Mouse (Mus musculus): ENCODE results near the gene Frem2.
A peak's percentile ranks its signal among the peaks of the same experiment; 100 is the strongest.

Frem2 gene

DNA sequence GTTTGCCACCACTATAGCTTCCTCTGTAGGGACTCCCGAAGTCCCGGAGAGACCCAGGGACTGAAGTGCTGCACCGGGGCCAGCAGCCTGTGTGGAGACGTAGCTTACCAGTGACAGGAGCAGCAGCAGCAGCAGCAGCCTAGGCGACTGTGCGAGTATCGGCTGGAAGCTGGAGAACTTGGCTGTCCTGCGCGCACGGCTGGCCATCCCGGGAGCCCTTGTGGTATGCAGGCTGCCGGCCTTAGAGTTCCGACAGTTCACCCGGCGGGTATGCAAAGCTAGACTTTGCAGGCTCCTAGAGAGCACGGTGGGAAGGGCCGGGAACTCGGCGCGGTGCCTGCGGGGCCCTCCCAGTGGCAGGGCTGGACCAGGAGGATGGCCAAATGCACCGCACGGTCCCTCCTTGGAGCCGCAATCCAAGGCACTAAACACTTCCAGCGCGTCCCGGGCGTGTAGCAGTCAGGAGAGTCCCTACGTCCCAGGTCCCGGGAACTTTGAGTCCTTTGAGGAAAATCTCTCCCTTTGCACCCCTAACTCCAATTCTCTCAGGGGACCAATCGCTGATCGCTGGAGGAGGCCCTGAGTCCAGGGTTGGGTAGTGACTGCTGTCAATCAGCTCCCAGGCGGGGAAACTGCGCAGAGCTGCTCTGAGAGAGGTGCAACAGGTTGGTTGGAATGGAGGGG, at the start of gene Frem2:
TSS of gene Frem2 (minus strand) at position 478 of the 684 bp plus-strand sequence.
- DNase-seq (ENCODE audit: low spot score): peak; percentile 30

DNA sequence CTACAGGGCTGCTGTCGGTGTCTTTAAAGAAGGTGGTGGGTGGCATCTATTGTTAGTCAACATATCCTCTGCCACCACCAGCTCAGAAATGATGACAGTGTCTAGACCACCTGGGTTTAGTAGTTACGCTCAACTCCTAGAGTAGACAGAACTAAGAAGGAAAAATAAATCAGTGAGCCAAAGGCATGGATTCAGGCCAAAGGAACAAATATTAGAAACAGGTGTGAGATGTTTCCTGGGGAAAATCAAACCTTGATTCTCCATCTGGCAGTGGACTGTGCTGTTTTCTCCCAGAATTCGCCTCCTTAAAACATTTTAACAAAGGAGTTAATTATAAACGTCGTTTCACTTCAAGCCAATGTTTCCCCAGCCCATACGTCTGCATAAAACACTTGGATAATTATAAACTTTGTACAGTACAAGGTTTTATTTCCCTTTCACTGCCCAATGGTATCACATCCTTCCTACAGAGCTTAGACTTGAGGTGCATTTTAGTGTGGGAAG, 48.9 kb upstream of the Frem2 start:
- no peak for DNase-seq (ENCODE audit: low spot score)

DNA sequence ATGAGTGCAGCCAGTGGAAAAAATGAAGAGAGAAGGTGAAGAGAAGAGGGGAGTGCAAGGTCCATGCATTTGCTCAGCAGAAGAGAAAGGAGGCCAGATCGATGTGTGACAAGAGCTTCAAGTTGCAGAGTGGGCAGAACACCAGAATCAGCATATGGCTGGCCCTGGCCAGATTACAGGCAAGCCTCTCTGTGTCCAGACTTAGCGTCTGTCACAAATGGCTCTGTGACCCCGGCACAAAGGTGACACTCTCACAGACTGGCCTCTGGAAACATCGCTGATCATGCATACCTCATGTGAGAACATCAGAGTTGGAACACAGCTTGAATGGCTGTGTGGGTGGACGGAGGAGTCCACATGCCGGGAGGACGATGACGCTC, 46.0 kb upstream of the Frem2 start:
- no peak for DNase-seq (ENCODE audit: low spot score)

DNA sequence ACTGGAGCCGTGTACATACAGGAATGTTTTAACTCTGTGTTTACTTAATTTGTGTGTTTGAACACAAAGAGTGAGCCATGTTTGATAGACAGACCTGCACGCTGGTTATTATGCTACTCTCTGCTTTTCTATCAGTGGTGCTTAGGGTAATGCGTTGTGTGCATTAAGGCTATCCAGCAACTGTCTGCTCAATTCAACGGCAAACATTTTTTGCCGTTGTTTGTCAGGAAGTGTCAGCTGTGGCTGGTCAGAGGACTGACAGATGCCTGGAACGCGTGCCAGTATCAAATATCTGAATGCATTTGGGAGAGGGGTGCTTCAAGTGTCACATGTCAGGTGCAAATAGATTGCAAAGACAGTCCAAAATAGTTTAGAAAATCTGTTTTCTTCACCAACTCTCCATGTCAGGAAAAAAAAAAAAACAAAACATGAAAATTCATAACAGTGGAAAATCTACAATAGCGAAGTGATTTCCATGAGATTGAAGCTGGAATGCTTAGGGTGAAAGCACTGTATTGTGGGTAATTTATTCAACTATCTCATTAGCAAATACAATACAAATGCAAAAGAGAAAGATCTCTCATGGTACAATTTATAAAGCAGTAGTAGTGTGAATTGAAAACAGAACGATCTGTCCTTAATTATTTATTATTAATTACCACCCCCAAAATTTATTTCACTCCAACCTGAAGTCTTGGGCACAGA, 45.4 kb upstream of the Frem2 start:
- DNase-seq (ENCODE audit: low spot score): no peak

DNA sequence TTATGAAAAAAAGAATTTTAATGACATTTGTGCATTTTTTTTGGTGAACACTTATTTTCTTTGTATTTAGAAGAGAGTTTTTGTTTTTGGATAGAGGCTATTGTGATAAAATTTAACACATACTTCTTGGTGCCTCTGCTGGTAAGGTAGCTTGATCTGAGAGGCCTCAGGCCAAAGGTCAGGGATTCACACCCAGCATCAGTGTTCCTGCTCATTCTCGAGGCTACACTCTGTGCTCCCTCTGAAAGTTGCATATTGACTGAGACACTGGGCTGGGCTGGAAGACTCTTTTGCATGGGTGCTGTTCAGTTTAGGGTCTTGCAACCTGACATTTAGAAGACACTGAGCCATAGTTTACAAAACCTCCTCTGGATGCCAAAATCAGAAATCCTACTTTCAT, 44.8 kb upstream of the Frem2 start:
- no peak for DNase-seq (ENCODE audit: low spot score)

DNA sequence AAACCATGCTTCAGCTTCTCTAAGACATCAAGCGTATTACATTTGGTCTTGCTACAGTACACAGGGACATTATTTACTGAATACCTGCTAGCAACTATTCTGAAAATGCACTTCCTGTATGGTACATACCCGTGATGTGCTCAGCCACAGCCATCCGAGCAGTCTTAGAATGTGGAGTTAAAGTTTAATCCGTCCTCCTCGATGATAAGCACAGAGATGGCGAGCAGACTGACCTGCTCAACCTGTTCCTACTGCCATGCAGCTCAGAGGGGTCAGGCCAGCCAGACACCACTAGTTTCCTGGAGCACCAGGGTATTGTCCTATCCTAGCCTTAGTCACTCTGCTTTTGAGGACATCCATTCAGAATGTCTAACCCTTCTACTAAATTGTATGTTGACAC, 30.6 kb upstream of the Frem2 start:
- no peak for DNase-seq (ENCODE audit: low spot score)

DNA sequence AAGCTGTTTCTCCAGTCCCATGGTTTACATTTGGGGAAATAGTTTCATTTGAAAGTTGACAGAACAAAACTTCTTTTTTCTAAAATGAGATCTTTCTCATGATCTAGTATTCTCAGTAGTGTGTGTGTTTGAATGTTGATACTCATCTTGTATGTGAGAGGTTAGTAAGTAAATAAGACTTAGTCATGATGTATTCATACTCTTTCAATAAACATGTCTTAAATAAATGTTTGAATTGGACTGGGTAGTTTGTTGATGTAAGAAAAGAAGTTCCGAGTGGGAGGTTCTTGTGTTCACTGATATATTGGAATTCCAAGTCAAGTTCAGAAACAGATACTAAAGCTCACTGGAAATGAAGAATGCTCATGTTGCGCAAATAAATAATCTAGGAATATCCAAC, 25.1 kb upstream of the Frem2 start:
- no peak for DNase-seq (ENCODE audit: low spot score)

DNA sequence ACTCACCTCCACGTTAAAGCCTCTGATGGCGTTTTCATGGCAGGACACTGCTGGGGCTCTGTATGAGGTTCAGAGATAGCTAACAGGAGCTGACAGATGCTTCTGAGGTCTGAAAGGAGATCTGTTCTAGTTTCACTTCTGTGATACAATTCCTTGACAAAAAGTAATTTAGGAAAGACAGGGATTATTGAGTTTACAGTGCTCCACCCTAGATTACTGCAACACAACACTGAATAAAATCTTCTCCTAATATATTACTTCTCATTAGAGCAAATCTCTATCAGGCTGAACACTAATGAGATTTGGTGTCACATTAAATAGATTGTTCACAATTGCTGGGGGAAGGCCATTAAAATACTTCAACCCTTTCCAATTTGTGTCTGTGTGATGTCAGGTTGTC, 23.7 kb upstream of the Frem2 start:
- no peak for DNase-seq (ENCODE audit: low spot score)

DNA sequence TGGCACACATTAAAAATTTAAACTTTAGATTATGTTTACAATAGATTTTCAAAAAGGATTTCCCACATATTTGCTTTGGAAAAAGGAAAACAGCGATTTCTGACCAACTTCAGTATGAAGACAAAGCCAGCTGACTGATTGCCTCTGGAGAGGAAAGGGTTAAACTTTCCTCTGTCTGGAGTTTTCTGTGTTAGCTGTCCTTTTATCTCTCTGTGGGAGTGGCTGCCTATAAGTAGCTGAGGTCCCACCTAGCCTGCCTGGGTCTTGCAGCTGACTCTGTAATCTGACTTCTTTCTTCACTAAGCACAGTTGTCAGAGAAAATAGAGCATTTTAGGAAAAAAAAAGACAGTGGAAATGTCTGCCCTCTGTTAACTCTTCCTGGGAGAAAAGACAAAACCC, 17.1 kb upstream of the Frem2 start:
- DNase-seq (ENCODE audit: low spot score): no peak

DNA sequence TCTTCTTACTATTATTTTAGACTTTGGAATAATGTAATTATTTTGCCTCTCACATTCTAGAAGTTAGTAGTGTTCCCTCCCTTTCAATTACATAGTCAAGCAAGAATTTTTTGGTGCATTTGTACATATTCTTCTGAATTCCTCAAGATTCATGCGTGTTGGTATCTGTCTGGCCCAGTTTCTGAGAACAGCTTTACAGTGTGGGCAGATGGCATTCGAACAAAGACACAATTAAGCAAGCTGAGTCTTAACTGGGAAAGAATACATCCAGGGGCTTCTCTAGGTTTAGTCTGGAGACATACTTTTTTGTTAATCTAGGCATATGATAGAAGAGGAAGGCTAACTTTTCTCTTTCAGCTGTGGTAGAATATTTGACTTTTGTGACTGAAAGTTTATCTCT, 12.6 kb upstream of the Frem2 start:
- no peak for DNase-seq (ENCODE audit: low spot score)

DNA sequence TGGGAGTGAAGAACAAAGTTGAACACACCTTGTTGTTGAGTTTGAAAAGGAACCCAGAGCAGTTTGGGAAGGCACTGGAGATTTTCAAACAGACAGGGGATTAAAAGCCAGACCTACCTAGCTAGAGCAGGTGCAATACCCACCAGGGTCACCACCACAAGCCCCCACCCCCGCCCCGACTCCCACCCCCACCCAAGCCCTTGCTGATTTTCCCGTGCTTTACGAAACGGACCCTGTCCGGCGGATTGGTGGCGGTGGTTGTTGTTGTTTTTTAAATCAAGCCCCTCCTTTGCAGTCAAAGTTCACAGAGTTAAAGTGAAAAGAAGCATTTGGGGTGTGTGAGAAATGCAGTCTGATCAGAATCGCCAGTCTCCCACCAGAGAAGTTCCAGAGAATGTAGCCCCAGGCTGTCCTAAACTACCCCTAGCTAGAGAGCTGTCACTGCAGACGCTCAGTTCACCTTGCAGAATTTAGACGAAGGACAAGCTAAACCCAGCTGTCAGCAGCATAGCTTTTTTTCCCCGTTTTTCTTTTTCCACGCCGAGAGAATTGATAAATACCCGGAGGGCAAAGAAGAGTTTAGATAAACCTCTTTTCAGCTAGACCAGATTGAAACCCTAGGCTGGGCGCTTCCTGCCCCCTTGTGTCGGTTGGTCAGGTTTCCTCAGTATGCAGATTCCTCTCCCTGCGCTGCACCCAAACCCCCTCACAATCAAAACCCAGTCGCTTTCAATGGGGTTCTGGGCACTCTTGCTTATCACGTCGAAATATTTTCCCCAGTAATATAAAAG, 784 bp upstream of the Frem2 start:
- DNase-seq (ENCODE audit: low spot score): no peak

DNA sequence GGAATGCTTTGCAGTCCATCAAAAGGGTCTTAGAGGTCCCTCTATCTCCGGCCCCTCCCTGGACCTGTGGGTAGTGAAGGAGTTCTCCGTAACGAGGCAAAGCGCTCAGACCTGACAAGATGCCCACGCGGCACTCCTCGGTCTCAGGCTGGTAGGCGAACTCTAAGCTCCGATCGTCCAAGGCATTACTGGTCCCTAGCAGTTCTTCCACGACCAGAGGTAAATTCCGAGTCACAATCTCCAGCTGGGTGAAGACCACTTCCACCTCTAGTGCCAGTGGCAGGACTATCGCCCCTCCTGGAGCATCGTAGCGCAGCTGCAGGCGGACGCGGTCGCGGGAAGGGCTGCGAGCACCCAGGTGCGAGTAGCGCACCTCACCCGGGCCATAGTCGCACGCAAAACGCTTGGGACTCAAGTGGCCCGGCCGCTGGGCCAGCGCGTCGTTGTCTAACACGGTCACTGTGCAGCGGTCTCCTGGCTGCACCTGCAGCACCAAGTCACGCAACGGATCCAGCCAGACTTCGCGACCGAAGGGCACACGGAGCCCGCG, 752 bp downstream of the Frem2 start:
- no peak for DNase-seq (ENCODE audit: low spot score)

DNA sequence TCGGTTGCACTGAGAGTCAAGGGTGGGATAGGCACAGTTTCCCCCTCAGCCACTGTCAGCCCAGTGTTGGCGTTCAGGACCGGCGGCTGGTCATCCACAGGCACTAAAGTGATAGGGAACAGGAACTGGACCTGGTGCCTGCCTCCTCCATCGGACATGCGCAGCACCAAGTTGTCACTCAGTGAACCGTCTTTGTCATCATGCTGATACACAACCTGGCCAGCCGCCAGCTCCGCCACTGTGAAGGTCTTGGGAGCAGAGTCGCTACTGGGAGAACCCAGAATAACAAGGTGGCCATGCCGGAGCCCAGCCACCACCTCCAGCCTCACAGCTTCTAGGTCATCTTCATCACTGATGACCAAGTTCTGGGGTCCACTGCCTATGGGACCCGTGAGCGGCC, 1.8 kb downstream of the Frem2 start:
- DNase-seq (ENCODE audit: low spot score): no peak

DNA sequence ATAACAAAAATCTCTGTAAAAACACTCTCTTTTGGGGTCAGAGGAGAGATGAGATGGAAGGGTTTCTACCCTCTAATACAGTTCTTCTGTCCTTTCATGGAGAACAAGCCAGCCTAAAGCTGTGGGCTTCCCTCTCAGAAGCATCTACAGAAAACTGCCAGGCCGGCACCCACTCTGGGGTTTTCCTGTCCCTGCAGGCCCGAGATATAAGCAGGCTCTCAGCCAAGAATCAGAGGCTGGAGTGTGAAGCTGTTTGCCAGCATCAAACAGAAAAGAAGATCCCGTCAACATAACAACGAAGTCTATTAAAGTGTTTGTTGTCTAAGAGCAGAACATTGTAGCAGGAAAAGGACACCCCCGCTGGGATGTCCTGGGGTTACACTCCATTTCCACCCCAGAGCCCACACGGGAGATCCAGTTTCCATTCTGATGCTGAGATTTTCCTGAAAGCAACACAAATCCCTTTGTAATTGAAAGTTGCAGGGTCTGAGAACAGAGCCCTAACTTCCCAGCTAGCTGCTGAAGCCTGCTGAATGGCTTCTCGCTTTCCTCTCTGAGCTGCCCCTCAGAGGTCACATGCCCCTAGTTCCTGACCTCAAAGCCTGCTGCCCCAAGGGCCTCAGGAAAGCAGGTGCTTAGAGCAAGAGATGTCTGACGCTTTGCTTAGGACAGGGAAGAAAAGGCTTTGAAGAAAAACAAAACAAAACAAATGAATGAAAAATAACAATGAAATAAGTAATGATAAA, 7.0 kb downstream of the Frem2 start:
- no peak for DNase-seq (ENCODE audit: low spot score)

DNA sequence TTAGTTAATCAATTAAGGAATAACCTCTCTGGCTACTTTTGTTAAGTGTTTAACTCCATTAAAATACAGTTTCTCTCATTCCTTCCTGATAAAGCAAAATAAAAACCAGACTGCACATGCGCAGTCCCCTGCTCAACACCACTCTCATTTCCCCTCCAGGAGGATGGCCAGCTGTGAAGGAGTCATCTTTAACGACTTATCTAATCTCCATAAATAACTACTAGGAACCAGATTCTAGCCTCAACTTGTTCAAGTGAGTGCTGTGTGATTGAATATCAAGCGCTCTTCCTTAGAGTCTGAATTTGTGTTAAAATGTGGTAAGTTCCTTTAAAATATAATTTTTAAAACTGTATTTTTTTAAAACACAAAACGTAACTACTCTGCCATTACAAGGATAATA, 7.7 kb downstream of the Frem2 start:
- no peak for DNase-seq (ENCODE audit: low spot score)

DNA sequence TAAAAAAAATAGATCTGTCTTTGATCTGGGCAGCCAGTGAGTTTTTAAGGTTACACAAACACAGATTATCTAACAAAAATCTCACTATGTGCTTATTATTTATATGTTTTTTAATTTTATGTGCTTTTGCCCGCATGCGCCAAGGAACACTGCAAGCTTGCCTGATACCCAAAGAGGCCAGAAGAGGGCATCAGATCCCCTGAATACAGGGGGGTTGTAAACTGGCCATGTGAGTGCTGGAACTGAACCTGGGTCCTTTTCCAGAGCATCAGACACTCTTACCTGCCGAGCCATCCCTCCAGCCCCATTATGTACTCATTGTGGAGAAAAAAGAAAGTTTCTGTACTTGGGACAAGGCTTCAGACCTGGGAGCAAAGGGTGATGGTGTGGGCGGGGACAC, 8.3 kb downstream of the Frem2 start:
- no peak for DNase-seq (ENCODE audit: low spot score)

DNA sequence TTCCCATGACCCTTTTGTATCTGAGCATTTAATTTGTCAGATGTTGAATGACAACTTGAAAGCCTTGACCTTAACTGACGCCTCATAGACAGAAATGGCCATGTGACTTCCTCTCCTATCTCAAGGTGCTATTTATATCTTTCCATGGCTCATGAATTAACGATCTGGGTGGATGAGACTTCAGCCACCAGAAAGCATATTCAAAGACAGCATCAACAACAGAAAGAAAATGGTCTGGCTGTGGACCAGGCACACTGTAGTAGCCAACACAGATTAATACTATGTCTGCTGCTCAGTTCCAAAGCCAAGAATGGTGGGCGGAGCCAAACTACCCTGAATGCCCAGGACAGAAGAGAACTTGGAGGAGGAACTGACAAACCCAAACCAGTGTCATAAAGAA, 21.2 kb downstream of the Frem2 start:
- DNase-seq (ENCODE audit: low spot score): no peak

DNA sequence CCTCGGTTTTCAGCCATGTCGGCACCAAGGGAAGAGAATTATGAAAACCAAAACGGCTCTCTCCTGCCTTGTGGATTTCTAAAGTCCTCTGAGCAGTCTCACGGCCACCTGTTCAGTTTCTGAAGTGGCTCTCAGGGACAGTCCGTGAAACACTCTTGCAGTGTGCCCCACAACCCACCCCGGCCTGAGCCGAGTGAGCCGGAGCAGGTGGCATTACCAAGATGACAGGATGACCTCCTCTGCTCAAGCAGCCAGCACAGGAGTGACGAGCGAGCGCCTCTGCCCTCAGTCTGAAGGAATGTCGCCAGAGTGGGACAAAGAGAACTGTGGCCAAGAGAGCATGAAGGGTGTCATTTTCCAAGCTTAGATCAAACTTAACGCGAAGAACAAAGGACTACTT, 26.0 kb downstream of the Frem2 start:
- no peak for DNase-seq (ENCODE audit: low spot score)

DNA sequence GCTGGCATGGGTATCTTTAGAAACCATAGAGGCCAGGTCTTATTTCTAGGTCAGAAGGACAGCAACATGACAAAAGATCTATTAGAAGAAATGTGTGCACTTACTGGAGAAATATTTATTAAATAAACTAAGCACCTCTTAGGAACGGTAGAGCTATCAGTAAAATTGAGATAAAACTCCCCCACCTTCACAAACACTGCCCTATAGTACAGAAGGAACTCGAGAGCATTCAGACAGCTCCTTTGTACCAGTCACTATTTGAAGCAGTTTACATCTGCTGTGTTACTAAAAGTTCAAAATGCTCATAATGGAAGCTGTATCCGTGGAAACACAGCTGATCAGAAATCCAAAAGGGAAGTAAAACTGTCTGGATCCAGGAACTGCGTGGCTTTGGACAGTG, 26.5 kb downstream of the Frem2 start:
- no peak for DNase-seq (ENCODE audit: low spot score)

DNA sequence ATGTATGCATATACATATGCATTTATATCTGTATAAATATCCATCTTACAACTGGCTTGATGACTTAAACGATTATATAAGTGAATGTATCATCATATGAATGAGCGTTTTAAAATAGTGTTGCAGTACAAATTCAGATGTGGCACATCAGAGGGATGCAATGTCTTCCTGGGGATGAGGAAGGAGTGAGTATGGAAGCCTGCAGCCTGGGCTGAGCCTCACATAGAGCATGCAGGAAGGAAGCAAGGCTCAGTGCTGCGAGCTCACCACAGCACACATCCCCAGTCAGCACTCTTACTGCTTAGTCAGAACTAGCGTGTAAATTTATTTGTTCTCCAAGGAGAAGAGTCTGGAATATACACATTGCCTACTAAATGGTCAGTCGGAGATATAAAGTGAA, 27.2 kb downstream of the Frem2 start:
- DNase-seq (ENCODE audit: low spot score): no peak

DNA sequence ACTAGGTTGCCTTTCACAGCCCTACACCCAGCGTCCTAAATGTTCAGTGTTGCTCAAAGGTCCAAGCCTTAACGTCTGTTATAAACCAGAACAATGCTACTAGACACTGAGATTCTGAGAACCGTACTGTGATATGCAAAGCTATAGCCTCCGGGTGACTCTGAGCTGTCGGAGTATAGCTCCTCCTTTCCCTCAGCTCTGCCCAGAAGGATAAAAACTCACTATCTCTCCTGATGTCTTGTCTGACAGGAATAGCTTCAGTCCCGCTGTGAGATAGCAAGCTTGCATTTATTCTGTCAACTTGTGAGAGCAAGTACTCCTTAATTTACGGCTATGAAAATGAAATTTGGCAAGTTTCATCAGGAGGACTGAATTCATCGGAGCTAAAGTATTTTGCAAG, 33.9 kb downstream of the Frem2 start:
- no peak for DNase-seq (ENCODE audit: low spot score)

DNA sequence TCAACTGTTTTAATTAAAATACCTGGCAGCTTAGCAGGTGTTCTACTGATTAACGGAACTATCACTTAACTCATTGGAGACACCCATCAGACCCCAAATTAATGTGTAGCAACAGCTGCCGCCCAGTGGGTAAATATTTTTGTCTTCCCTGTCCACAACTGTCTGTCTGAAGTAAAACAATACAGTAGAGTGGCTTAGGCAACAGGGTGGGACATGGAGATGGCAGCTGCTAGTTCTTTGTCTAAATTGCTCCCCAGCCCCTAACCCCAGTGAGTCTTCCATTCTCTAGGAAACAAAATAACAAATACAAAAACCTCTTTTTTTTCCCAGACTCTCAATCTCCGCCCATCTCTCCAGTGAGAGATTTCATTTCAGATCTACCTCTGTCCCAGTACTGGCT, 36.2 kb downstream of the Frem2 start:
- no peak for DNase-seq (ENCODE audit: low spot score)

Measured in ovary, adult 18-20 months (tissue).